Mouse (Mus musculus) c-Kit-positive CD71-negative TER-119-negative erythroid progenitor cells, embryonic 14.5 days (primary cell): ENCODE measurements at regions not wholly inside any gene's neighbourhood (a gene's known extent, or its start where the extent isn't known, plus 50 kb on each side); places are given as distances from the start of the nearest gene placed in this dataset.

Experiments used
- DNase-seq: peaks from one replicate; pipeline ENCODE4 v3.0.0-alpha.2; 2013; ENCODE audit warnings: low read depth

DNA sequence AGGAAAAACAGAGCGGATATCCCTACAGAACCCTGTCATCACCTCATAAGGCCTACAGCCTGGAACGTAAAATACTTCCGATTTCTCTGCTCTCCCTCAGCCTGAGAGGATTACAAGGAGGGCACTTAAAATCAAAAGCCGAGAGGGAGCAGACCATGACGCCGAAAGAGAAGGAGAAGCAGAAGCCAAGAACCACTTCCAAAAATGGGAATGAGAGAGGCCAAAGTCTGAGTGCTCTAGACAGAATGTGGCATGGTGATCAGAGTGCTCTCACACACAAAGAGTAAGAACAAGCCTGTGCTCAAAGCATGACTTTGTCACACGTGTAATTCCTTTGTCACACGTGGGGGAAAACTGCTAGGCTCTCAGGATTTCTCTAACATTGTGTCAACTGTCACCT is 125.9 kb downstream of the Hlx start:
- no peak for DNase-seq

DNA sequence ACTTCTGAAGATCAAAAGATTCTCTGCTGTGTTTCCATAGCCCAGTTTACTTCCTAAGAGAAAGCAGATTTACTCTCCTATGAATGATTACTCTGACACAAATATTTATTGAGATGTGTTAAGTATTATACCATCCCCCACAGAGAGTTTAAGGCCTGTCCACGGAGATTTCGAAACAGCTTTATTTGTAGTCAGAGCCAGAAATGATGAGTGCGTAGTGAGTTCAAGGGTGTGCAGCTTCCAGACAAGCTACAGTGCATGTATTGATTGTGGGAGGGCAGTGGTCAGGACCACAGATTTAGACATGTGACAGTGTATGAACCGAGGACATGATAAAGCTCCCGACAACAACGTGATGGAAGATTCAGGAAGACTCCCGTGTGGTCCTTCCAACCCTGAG is 126.8 kb downstream of the Hlx start:
- DNase-seq: no peak

DNA sequence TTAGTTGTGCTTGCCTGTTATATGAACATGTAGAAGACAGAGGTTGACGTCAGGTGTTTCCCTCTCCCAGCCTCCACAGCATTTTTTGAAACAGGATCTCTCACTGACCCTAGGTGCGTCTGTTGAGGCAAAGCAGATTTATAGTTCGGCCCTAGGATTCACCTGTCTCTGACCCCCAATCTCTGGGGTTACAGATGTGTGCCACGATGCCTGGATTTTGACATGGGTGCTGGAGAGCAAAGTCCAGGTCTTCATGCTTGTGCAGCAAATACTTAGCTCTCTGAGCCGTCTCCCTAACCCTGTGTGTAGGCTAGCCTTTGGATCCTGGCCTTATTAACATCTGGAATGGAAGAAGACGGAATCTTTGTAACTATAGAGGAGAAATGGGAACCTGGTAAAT is 129.3 kb downstream of the Hlx start:
- no peak for DNase-seq

DNA sequence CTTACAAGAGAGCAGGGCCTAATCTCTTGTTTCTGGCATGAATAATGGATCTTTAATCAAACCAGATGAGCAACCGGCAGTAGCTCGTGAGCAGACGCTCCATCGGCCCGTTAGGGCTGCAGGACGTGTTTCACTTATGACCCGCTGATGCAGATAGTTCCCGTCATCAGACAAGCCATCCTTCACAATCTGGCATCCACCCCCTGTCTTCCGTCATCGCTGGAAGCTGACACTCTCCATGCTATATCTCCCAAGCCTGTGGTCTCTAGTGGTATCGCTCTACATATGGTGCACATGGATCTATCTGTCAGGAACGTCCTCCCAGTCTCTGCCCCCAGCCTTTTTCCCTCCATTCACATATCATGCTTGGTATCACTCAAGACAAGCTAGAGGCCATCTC is 137.0 kb downstream of the Hlx start:
- no peak for DNase-seq

- DNase-seq: no peak
Measured at GRCm38 (mm10) chr1:184590634-184591033, 141.8 kb downstream of the Hlx start.

DNA sequence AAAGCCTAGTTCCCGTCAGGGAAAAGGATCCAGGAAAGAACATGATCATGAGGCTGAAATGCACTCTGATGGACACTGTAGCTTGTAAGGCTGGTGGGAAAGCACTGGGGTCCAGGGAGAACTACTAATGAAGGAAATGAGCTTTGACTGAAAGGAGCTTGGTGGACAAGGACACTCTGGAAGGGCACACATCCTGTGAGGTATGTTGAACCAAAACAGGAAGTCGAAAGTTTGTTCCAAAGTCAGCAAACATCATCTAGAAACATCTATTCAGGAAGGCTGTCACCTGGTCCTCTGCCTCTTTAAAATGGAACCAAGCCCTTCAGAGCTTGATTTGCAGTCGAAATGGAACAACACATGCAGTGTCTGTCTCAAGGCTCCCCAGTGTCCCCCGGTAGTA is 143.1 kb downstream of the Hlx start:
- DNase-seq: no peak

GRCm38 (mm10) chr1:184584505-184584874 is 147.9 kb downstream of the Hlx start:
- no peak for DNase-seq

GRCm38 (mm10) chr1:184583751-184584504 is 148.5 kb downstream of the Hlx start:
- DNase-seq: no peak

DNA sequence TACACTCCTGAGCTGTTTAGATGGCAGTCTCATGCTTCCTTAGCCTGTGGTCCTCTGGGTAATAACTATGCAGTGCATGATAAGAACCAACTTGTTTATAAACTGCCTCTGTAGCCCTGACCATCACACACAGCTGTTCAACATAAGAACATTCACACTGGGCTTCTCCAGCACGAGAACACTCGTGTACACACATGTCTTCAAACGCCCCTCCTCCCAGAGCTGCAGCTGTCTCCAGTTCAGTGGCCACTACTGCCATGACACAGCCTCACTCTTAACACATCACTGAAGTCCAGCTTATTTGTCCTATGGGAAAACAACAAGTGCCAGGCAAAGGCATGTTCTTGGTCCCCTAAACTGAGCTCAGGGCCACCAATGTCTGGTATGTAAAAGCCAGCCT is 152.9 kb downstream of the Hlx start:
- DNase-seq: no peak

DNA sequence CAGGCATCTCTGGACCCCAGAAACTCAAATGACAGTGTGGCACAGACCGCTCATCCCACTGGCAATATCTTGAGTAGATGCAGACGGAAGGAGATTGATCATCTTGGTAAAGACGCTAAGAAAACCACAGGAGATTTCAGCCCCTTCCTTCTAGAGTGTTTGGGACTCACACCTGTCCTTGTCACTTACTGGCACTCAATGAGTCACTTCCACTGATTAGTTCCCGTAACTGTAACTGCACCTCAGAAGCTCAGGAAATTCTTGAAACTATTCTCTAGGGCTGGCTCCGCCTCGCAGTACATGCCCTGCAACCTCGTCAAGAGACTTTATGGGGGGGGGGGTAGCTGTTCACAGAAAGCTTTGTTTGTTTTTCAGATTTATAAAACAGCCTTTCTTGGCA is 155.9 kb downstream of the Hlx start:
- no peak for DNase-seq

DNA sequence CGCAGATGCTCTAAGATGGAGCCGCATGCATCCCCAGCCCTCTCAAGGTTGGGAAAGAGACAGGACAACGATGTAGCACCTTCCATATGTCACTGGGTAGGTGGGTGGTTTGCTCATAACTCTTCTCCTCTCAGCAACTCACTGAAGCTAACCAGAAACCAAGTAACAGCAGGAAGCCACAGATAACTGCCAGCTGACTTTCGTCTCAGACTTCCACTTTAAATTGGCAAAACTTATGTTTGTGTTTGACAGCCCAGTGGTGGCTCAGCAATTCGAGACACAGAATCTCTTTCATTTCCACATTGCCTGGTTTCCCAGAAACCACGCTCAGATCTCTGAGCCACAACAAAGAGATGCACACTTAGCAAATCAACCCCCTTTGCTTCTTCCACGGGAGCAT is 159.1 kb downstream of the Hlx start:
- DNase-seq: no peak

- DNase-seq: no peak
Measured at GRCm38 (mm10) chr1:184570681-184571080, 161.7 kb downstream of the Hlx start.

DNA sequence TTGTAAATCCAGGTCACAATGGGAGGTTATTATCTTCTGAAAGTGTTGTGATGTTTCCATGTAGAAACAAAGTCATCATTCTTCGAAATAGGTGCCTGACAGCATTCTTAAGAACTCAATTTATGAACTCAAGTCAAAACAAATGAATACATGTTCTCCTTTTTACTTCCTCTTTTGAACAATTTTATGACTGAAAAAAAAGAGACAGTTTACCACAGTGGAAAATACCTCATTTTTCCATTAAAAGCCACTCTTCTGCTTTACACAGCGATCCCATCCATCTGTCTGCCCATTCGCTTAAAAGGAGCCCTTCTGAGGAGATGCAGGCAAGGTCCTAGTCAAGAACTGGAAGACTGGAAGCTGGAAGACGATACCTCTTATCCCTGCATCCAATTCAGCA is 169.5 kb downstream of the Hlx start:
- peak; percentile 35 for DNase-seq

DNA sequence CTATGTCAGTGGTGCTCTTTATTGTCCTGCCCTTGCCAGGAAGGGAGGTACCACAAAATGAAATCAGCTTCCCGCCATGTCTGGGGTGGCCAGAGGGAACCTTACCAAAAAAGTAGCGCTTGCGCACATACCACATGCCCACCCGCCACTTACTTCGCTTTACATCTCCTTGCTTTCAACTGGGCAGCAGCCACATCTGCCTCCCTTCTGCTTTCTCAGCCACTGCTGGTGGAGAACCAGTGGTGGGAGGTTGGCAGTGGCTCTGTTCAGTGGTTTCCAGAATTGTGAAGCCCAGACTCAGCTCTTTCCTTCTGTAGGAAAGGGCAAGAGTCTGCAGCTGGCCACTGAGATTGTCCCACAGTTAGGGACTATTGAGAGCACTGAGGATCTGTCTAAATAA is 170.2 kb downstream of the Hlx start:
- DNase-seq: no peak

DNA sequence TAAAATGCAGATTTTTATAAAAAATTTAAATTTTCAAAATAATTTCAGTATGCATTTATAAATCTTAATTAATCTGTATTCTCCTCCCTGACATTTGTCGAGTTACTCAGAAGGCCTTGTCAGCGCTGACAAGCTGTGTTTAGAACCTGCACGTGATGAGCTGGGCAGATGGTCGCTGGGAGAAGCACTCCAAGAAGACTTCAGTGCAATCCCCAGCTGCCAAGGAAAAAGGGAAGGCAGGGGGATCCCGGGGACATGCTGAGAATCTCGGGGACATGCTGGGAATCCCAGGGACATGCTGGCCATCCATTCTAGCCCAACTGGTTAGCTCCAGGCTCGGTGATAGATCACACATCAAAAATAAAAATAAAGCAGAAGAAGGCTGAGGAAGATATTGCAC is 172.9 kb downstream of the Hlx start:
- DNase-seq: no peak

- no peak for DNase-seq
Measured at GRCm38 (mm10) chr1:184553791-184554190, 178.6 kb downstream of the Hlx start.

DNA sequence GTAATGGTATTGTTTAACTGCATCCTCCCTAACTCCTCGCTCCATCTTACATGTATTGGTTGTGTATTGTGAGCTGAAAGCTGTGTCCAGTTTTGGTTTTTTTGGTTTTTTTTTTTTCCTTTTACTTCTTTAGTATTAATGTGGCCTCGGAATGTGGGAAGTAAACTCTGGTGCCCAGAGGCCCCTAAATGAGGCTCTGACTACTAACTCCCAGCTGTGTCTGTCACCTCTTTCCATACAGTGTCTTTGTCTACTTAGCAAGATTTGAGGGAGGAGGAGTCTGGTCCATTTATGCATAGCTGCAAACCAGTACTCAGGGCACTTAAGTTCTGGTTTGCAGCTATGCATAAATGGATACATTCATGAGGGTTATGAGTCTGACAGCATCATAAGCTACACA is 181.9 kb downstream of the Hlx start:
- no peak for DNase-seq

DNA sequence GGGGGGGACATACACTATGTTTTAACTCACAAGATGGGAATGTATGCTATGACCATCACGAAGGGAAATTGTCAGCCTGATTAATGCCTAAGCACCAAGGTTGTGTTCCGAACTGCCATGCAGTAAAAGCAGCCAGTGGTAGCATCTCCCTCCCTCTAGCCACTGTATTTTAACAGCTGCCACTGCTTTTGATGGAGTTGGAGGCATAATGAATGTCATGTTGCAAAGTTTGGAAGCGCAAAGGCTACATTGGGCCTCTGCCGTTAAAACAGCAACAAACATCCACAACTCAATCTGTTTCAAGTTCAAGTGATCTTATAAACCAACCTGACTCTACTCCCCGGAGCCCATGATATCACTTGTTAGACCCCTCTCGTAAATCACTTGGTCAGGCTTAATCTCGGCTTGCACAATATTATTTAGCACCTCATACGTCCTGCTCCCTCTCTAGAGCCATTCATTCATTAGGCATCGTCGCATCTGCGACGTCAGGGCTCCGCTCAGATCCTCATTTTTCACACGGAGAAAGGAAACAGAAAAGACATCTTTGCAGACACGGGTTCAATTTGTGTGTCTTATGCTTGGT is 184.7 kb downstream of the Hlx start:
- DNase-seq: no peak

GRCm38 (mm10) chr1:184546140-184546661 is 186.2 kb downstream of the Hlx start:
- no peak for DNase-seq

DNA sequence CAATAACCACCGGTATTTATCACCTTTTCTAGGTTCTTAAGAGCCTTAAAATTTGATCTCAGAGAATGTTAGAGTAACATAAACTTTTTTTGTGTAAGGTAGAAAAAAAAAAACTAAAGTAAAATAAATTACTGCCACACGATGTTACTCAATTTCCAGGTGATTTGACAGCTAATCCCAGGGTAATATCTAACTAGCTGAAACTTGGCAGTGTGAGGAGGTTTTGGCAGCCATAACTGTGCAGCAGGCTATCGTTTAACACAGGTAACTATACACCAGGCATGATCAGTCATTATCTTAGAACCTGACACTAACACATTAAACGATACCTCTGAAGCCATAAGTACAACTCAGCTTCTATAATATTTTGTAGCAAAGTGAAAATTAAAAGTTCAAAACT is 187.3 kb downstream of the Hlx start:
- DNase-seq: no peak

DNA sequence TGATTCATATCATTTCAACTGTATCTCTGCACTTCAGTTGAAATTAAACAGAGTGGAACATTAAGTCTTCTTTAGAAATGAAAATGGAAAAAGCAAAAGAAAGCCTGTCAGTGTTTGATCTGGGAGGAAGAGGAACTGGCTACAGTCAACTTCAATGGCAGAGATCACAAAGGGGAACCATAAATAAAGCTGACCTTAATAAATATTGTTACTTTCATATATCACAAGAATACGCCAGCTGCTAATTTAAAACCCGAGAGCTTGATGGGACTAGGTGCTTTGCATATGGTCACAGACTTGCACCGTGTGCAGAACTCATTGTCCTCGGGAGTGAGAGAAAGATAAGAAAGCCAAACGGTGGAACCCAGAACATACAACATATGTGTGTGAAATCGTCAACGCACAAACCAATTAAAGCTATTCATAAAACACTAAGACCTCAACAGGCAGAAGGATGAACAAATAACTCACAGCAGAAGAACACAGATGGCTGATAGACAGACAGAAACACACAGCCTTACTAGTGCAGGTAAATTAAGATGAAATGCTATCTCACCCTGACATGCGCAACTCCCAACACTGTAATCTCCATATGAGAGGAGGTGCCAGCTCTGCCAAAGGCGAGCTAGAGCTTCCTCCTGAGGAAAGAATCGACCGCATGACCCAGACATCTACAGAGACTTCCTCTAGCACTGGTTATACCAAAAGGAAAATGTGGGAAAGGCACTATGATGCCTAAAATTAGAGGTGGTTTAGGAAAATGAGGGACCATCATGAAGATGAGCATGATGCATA is 189.9 kb downstream of the Hlx start:
- DNase-seq: no peak

GRCm38 (mm10) chr1:184539818-184540217 is 192.6 kb downstream of the Hlx start:
- no peak for DNase-seq
